Mouse (Mus musculus): ENCODE data around the gene Dnajb1. TPM values are rescaled to one million over a fixed set of nuclear protein-coding genes. Genes with fewer than 3 reads are reported as not detected.
A peak's percentile ranks its signal among the peaks of the same experiment; 100 is the strongest.

Dnajb1 gene
- polyA plus RNA-seq (2014; fragmentation: Nextera tagmentation; extraction: Ambion mirVana) = 59.5 and 59.6 TPM in 2 replicates

DNA sequence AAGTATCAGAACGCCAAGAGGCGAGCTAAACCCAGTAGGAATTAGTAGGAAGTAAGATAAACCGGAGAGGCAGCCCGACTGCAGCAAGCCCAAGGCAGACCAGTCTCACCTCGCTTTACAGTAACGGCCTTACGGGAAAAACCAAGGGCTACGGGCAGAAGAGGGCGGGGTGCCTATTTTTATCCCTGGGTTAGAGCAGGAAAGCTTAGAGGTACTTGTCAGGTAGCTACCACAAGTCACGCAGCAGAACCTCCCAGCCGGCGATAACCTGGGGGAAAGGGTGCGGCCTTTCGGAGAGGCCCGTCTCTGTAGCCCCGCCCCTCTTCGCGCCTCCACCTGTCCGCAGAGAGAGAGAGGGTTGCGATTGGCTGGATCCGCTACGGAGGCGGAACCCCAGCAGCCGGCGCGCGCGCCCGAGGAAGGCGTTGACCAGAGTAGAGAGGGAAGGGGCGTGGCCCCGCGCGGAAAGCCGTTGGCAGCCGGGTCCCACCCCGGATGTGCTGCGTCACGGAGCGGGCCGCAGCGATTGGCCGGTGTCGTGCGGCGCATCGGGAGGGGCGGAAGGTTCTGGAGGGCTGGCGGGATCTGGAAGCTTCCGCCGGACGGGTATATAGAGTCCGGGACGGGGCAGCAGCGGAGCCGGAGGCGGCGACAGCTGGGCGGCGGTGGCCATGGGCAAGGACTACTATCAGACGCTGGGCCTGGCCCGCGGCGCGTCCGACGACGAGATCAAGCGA is at the start of gene Dnajb1, which contains the start of gene Tecr:
Gene Dnajb1, plus strand, starts transcription at position 533 of the 737 bp plus-strand sequence.
Gene Tecr, minus strand, starts transcription at position 311 of the 737 bp plus-strand sequence.
- ATAC-seq (ENCODE audit: insufficient number of reproducible peaks, insufficient read depth, low FRiP score, low read depth) = peak; percentile 96
- peaks cover 14% of the 10 kb centered on the region for H3K4me1 ChIP-seq (ENCODE audit: control insufficient read depth, insufficient read depth, low read length)
- H3K9me3 ChIP-seq (ENCODE audit: control insufficient read depth, low read depth, low read length) = no peaks in the 10 kb centered on the region
- H3K27ac ChIP-seq (ENCODE audit: low read length) = peak within 1 kb of the TSS; percentile 98
- peak within 1 kb of the TSS; percentile 76 for H3K4me3 ChIP-seq (ENCODE audit: low read depth, low read length)
- H3K27me3 ChIP-seq (ENCODE audit: control insufficient read depth, insufficient read depth, low read length) = no peaks in the 10 kb centered on the region
- H3K36me3 ChIP-seq (ENCODE audit: control insufficient read depth, insufficient read depth, low read length) = peaks cover 32% of the 10 kb centered on the region
- H3K4me2 ChIP-seq (replicated peaks; ENCODE audit: low read depth, low read length) = peak within 1 kb of the TSS; percentile 95
- peak within 1 kb of the TSS; percentile 84 for H3K9ac ChIP-seq (replicated peaks; ENCODE audit: low read depth, low read length)
- WGBS = under 1% methylated on average over 66 of the region's 69 CpGs

DNA sequence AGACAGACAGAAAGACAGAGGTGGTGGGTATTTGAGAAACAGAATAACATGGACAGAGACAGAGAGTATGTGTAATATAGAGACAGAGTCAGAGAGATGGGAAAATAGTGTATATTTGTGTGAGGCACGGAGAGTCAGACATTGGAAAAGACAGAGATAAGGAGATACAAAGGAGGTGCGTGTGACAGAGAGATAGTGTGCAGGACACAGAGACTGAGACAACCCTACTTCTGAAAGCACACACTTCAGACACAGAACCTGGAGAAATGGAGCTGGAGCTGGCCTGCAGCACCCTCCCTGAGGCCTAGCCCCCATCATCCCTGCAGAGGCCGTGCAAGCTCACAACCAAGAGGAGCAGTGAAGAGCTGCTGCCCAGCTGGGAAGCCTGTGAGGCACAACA is 45.3 kb upstream of the Dnajb1 start:
- Histone ChIP-seq H3K36me3 (ENCODE audit: control insufficient read depth, insufficient read depth, low read length) (no peaks in the 10 kb centered on the region), H3K9me3 (ENCODE audit: control insufficient read depth, low read depth, low read length) (no peaks in the 10 kb centered on the region), H3K27ac (ENCODE audit: low read length) (no peak overlapping the region), H3K27me3 (ENCODE audit: control insufficient read depth, insufficient read depth, low read length) (no peaks in the 10 kb centered on the region), H3K9ac (replicated peaks; ENCODE audit: low read depth, low read length) (no peak overlapping the region), H3K4me3 (ENCODE audit: low read depth, low read length) (no peak overlapping the region), H3K4me2 (replicated peaks; ENCODE audit: low read depth, low read length) (no peak overlapping the region), H3K4me1 (ENCODE audit: control insufficient read depth, insufficient read depth, low read length) (peaks cover 4% of the 10 kb centered on the region)
- no peak for ATAC-seq (ENCODE audit: insufficient number of reproducible peaks, insufficient read depth, low FRiP score, low read depth)
- WGBS = 77% methylated on average over 3 of the region's 3 CpGs

- H3K9ac ChIP-seq (replicated peaks; ENCODE audit: low read depth, low read length) = no peak overlapping the region
- no peak overlapping the region for H3K4me2 ChIP-seq (replicated peaks; ENCODE audit: low read depth, low read length)
- 65% methylated on average over 4 of the region's 4 CpGs for WGBS
- no peaks in the 10 kb centered on the region for H3K27me3 ChIP-seq (ENCODE audit: control insufficient read depth, insufficient read depth, low read length)
- H3K4me3 ChIP-seq (ENCODE audit: low read depth, low read length) = no peak overlapping the region
- no peak for ATAC-seq (ENCODE audit: insufficient number of reproducible peaks, insufficient read depth, low FRiP score, low read depth)
- peaks cover 7% of the 10 kb centered on the region for H3K4me1 ChIP-seq (ENCODE audit: control insufficient read depth, insufficient read depth, low read length)
- no peaks in the 10 kb centered on the region for H3K36me3 ChIP-seq (ENCODE audit: control insufficient read depth, insufficient read depth, low read length)
- no peaks in the 10 kb centered on the region for H3K9me3 ChIP-seq (ENCODE audit: control insufficient read depth, low read depth, low read length)
- H3K27ac ChIP-seq (ENCODE audit: low read length) = no peak overlapping the region
These were observed 44.7 kb upstream of the Dnajb1 start for GRCm38 (mm10) chr8:83563246-83563645.

GRCm38 (mm10) chr8:83565731-83566375 is 42.1 kb upstream of the Dnajb1 start:
- Histone ChIP-seq H3K4me2 (replicated peaks; ENCODE audit: low read depth, low read length) (peak overlapping the region; percentile 38; the same call in 1 of the 2 replicates), H3K27me3 (ENCODE audit: control insufficient read depth, insufficient read depth, low read length) (no peaks in the 10 kb centered on the region), H3K4me3 (ENCODE audit: low read depth, low read length) (peak overlapping the region; percentile 78; the same call in 1 of the 2 replicates), H3K4me1 (ENCODE audit: control insufficient read depth, insufficient read depth, low read length) (peaks cover 7% of the 10 kb centered on the region), H3K9me3 (ENCODE audit: control insufficient read depth, low read depth, low read length) (no peaks in the 10 kb centered on the region), H3K36me3 (ENCODE audit: control insufficient read depth, insufficient read depth, low read length) (peaks cover 8% of the 10 kb centered on the region), H3K27ac (ENCODE audit: low read length) (no peak overlapping the region), H3K9ac (replicated peaks; ENCODE audit: low read depth, low read length) (no peak overlapping the region)
- 73% methylated on average over 9 of the region's 9 CpGs for WGBS
- ATAC-seq (ENCODE audit: insufficient number of reproducible peaks, insufficient read depth, low FRiP score, low read depth) = no peak

DNA sequence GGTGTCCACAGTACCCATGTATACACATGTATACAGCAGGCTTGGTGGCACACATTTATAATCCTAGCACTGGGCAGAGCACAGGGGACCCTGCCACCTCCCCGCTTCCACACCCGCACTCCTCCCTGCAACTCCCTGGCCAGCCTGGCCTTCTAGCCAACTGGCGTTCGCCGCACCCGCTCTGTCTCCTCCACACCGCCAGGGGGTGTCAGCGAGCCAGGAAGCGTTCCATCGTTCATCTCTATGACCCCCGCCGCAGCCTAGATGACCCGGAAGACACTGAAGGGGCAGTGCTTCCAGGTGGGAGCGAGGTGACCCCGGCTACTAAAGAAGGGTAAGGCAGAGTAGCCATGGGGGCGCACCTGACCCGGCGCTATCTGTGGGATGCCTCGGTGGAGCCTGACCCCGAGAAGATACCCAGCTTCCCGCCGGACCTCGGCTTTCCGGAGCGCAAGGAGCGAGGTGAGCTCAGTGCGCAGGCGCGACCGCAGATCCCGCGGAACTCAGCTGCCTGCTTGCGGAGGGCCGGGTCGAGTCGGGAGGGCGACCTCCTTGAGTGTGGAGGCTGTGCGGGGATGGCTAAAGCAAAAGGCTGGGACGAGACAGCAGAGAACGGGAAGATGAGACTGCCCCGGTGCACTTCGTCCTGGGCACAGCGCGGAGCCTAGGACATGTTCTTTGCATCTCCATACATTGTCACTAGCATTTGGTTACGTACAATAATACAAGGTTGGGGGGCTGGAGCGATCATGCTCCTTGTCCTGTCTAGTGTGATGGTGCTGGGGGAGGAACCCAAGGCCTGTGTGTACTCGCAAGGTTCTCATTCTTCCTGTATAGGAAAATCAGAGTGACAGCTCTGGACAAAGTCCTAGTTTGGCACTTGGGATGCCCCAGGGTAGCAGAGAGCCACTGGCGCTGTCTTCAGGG is 41.3 kb upstream of the Dnajb1 start, which contains the start of gene Ndufb7:
Gene Ndufb7, plus strand, starts transcription at position 203 of the 927 bp plus-strand sequence.
- WGBS = 1% methylated on average over 48 of the region's 48 CpGs
- peak; percentile 86 for ATAC-seq (ENCODE audit: insufficient number of reproducible peaks, insufficient read depth, low FRiP score, low read depth)
- Histone ChIP-seq H3K4me3 (ENCODE audit: low read depth, low read length) (peak within 1 kb of the TSS; percentile 78), H3K9me3 (ENCODE audit: control insufficient read depth, low read depth, low read length) (no peaks in the 10 kb centered on the region), H3K27me3 (ENCODE audit: control insufficient read depth, insufficient read depth, low read length) (no peaks in the 10 kb centered on the region), H3K36me3 (ENCODE audit: control insufficient read depth, insufficient read depth, low read length) (peaks cover 15% of the 10 kb centered on the region), H3K9ac (replicated peaks; ENCODE audit: low read depth, low read length) (peak within 1 kb of the TSS; percentile 71), H3K4me2 (replicated peaks; ENCODE audit: low read depth, low read length) (peak within 1 kb of the TSS; percentile 83), H3K27ac (ENCODE audit: low read length) (no peak within 1 kb of the TSS), H3K4me1 (ENCODE audit: control insufficient read depth, insufficient read depth, low read length) (peaks cover 7% of the 10 kb centered on the region)

- Histone ChIP-seq H3K4me2 (replicated peaks; ENCODE audit: low read depth, low read length) (peak overlapping the region; percentile 83), H3K27ac (ENCODE audit: low read length) (no peak overlapping the region)
These were observed 40.3 kb upstream of the Dnajb1 start for GRCm38 (mm10) chr8:83567668-83568067.

DNA sequence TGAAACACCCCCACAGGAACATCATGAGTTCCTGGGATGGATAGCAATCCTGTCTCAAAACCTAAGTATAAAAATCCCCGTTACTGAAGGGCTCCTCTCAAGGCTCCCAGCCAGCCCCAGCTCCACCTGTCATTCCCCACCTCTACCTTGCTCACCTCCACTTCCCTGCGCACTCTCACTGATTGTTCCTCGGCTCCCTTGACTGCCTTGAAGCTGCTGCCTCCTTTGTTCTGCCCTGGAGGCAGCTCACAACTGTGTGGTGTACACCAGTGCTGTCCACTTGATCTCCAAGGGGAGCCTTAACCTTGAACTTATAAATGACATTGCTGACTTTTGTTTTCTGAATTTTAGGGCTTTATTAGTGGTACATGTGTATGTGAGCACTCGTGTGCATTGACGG is 39.9 kb upstream of the Dnajb1 start:
- no peak overlapping the region for H3K9ac ChIP-seq (replicated peaks; ENCODE audit: low read depth, low read length)
- H3K4me1 ChIP-seq (ENCODE audit: control insufficient read depth, insufficient read depth, low read length) = peaks cover 7% of the 10 kb centered on the region
- H3K27ac ChIP-seq (ENCODE audit: low read length) = no peak overlapping the region
- no peak overlapping the region for H3K4me3 ChIP-seq (ENCODE audit: low read depth, low read length)
- no peaks in the 10 kb centered on the region for H3K9me3 ChIP-seq (ENCODE audit: control insufficient read depth, low read depth, low read length)
- no peak for ATAC-seq (ENCODE audit: insufficient number of reproducible peaks, insufficient read depth, low FRiP score, low read depth)
- 65% methylated on average over 5 of the region's 5 CpGs for WGBS
- H3K27me3 ChIP-seq (ENCODE audit: control insufficient read depth, insufficient read depth, low read length) = no peaks in the 10 kb centered on the region
- peak overlapping the region; percentile 83 for H3K4me2 ChIP-seq (replicated peaks; ENCODE audit: low read depth, low read length)
- peaks cover 27% of the 10 kb centered on the region for H3K36me3 ChIP-seq (ENCODE audit: control insufficient read depth, insufficient read depth, low read length)

More at GRCm38 (mm10) chr8:83567668-83568067, 40.3 kb upstream of the Dnajb1 start:
- Histone ChIP-seq H3K9me3 (ENCODE audit: control insufficient read depth, low read depth, low read length) (no peaks in the 10 kb centered on the region), H3K9ac (replicated peaks; ENCODE audit: low read depth, low read length) (peak overlapping the region; percentile 71), H3K4me3 (ENCODE audit: low read depth, low read length) (peak overlapping the region; percentile 78; the same call in 1 of the 2 replicates), H3K4me1 (ENCODE audit: control insufficient read depth, insufficient read depth, low read length) (peaks cover 7% of the 10 kb centered on the region), H3K36me3 (ENCODE audit: control insufficient read depth, insufficient read depth, low read length) (peaks cover 24% of the 10 kb centered on the region), H3K27me3 (ENCODE audit: control insufficient read depth, insufficient read depth, low read length) (no peaks in the 10 kb centered on the region)
- 62% methylated on average over 3 of the region's 3 CpGs for WGBS
- ATAC-seq (ENCODE audit: insufficient number of reproducible peaks, insufficient read depth, low FRiP score, low read depth) = no peak

GRCm38 (mm10) chr8:83568755-83569154 is 39.2 kb upstream of the Dnajb1 start:
- no peak for ATAC-seq (ENCODE audit: insufficient number of reproducible peaks, insufficient read depth, low FRiP score, low read depth)

More at GRCm38 (mm10) chr8:83568755-83569154, 39.2 kb upstream of the Dnajb1 start:
- no peak overlapping the region for H3K27ac ChIP-seq (ENCODE audit: low read length)
- peaks cover 29% of the 10 kb centered on the region for H3K36me3 ChIP-seq (ENCODE audit: control insufficient read depth, insufficient read depth, low read length)
- no peak overlapping the region for H3K9ac ChIP-seq (replicated peaks; ENCODE audit: low read depth, low read length)
- H3K4me3 ChIP-seq (ENCODE audit: low read depth, low read length) = no peak overlapping the region
- no peaks in the 10 kb centered on the region for H3K27me3 ChIP-seq (ENCODE audit: control insufficient read depth, insufficient read depth, low read length)
- 76% methylated on average over 5 of the region's 5 CpGs for WGBS
- H3K9me3 ChIP-seq (ENCODE audit: control insufficient read depth, low read depth, low read length) = no peaks in the 10 kb centered on the region
- no peak overlapping the region for H3K4me2 ChIP-seq (replicated peaks; ENCODE audit: low read depth, low read length)
- H3K4me1 ChIP-seq (ENCODE audit: control insufficient read depth, insufficient read depth, low read length) = peaks cover 7% of the 10 kb centered on the region

Measured in stomach, embryonic 14.5 days (tissue).